Mouse (Mus musculus) megakaryocyte, adult 5-6 weeks (primary cell): ENCODE results near the gene Rimbp3. TPM values are rescaled to one million over a fixed set of nuclear protein-coding genes. Genes with fewer than 3 reads are reported as not detected.
"Not testable (repeated sequence)": the region's sequence is repeated elsewhere in the genome, so short reads cannot be mapped to it uniquely, and the experiment has no call there.

Experiments
- ATAC-seq: 2 replicates; pipeline ENCODE4 v1.8.0; 2016; ENCODE audit warnings: mild to moderate bottlenecking, inconsistent platforms; ENCODE audit not compliant: poor library complexity, severe bottlenecking
- total RNA-seq, 2 experiments: library from RNA; stranded (forward) in 1 of 2; stranded (reverse) in 1 of 2; fragments of 153-499, 151-499 nt in 1 of 2; fragments of 221-1000, 200-1000 nt in 1 of 2; gene quantifications; 2 replicates each; pipeline versions ENCODE4 v1.2.3 to v1.2.4; 2015 to 2017

Rimbp3 gene
- total RNA-seq, 2 experiments from 2014 or later, result 0.04 TPM; not detected in 1

DNA sequence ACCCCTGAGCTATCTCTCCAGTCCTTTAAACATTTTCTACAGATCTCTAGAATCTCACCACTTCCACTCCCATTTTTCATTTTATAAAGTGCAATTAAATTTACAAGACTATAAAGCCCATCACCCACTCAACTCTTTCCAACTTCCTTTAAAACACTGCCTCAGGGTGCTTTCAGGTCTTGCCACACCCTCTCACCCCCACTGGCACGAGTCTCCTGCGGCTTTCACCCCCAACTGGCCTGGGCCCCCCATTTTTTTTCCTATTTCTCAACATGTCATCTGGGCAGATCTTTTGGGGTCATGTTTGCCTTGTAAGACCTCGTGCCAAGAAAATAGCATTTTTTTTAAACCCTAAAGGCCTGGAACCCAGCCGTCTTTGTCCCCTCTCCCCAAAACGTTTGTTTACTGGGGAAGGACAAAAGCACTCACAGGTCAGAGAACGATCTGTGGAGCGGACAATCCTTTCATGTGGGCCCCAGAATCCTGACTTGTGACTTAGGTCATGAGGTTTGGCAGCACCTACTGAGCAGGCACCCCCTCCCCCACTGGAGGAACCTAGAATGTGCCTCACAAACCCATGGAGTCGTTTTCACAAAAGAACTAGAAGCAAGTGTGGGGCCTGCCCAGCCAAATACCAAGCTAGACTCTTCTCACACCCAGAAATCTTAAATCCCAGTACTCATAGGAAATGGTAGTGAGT, 8.7 kb downstream of the Rimbp3 start:
- ATAC-seq, result peak; percentile 52

DNA sequence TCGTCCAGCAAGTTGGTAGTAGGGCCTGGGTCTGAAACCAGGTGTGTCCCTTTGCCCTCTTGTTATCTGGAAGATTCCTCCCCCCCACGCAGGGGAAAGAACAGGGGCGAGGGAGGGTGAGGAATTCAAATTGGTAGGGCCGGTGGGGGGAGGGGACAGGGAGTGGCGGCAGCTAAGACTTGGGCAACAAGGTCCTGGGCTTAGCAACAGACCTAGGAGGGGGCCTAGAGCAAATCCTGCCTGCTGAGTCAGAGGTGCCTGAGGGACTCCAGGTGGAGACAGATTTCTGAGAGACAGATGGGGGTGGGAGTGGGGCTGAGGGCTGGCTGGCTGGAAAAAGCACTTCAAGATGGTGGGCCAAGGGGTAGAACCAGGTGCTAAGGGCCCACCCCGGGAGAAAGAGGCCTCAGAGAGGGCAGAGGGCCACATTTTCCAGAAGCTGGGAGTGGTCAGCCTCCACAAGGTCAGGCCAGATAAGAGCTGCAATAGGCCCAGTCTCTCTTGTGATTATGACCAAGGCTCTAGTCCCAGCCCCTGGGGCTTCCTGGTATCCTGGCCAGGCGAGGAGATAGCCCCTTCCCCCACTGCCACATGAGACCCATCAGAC, 11.8 kb downstream of the Rimbp3 start:
- no peak for ATAC-seq

DNA sequence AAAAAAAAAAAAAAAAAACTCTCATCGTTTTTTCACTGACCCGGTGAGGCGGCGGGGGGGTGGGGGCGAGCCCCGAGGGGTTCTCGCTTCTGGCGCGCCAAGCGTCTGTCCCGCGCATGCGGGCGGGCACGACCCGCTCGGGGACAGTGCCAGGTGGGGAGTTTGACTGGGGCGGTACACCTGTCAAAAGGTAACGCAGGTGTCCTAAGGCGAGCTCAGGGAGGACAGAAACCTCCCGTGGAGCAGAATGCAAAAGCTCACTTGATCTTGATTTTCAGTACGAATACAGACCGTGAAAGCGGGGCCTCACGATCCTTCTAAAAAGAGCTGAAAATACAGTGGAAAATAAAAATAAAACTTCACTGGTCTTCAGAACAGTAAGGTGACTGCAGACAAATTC, 13.8 kb downstream of the Rimbp3 start:
- ATAC-seq, result peak; percentile 99

DNA sequence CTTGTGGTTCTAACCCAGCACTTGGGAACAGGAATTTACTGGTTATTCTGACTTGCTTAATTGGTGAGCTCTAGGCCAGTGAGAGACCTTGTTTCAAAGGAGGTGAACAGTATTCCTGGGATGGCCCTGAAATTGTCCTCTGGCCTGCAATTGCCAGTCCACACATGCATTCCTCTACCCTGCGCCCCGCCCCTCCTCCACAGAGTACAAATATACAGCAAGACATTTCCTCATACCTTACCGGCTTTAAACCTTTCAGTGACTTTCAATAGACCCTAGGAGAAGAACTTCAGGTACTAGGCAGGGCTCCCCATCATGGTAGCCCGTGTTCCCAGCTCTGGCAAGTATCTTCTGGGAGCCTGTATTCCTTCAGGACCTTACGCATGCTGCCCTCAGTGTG, 17.2 kb downstream of the Rimbp3 start:
- ATAC-seq, result no peak

DNA sequence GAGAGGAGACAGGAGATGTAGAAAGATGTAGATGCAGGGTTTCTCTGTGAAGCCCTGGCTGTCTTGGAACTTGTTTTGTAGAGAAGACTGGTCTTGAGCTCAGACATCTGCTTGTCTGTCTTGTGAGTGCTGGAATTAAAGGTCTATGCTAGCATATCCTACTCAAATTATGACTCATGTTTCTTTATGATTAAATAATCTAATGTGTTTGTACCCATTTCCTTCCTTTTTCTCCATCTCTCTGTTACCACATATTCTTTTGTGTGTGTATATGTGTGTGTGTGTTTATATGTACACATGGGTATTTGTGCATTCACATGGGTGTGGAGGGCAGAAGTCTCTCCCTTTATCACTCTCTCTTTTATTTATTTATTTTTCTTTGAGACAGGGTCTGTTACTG, 18.1 kb downstream of the Rimbp3 start:
- ATAC-seq, result no peak

DNA sequence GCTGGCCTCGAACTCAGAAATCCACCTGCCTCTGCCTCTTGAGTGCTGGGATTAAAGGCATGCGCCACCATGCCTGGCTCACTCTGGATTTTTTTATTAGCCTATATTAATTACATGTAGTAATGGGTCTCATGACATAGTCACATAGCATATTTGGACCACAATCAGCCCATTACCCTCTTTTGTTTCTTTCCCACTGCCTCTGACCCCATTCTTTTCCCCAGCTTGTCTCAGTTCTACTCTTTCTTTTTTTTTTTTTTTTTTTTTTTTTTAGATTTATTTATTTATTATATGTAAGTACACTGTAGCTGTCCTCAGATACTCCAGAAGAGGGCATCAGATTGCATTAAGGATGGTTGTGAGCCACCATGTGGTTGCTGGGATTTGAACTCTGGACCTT, 23.1 kb downstream of the Rimbp3 start:
- not testable (repeated sequence) for ATAC-seq

DNA sequence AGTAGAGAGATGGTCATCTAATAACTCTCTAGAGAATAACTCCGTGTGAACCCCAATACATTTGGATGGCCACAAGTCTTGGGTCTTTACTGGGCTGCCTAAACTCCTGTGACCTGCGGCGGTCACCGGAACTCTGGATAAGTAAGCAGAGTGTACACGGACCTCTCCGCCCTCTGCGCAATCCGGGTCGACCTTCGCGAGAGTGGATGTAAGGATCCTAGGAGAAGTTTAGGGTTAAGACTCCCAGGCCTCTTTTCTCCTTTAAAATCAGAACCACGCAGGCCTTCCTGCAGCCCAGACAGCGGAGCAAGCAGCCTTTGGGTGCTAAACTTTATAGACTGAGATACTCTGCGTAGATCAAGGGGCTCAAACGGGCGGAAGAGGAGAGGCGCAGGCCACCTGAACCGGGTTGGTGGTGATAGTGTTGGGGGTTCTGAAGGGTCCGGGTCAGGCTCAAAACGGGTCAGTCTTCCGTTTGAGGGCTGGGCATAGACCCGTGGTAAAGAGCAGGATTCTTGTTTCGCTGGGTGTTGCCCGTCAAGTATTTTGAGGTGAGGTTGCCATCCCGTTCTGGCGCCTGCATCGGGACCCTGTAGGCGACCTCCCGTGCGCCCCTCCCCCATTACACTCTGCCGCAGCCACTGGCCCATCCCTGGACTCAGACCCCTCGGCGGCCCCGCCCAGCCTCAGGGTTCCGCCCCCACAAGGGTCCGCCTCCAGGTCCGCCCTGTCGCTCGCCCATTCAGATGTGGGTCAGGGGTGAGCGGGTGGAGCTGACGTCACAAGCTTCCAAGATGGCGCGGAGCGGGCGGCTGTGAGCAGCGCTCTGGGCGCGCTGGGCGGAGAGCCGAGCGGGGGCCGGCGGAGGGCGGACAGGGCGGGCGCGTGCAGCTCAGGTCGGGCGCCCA, 24.6 kb downstream of the Rimbp3 start, which contains the start of gene Hic2:
Hic2 (plus strand) TSS at position 779 of the 908 bp plus-strand sequence.
- peak; percentile 98 for ATAC-seq

DNA sequence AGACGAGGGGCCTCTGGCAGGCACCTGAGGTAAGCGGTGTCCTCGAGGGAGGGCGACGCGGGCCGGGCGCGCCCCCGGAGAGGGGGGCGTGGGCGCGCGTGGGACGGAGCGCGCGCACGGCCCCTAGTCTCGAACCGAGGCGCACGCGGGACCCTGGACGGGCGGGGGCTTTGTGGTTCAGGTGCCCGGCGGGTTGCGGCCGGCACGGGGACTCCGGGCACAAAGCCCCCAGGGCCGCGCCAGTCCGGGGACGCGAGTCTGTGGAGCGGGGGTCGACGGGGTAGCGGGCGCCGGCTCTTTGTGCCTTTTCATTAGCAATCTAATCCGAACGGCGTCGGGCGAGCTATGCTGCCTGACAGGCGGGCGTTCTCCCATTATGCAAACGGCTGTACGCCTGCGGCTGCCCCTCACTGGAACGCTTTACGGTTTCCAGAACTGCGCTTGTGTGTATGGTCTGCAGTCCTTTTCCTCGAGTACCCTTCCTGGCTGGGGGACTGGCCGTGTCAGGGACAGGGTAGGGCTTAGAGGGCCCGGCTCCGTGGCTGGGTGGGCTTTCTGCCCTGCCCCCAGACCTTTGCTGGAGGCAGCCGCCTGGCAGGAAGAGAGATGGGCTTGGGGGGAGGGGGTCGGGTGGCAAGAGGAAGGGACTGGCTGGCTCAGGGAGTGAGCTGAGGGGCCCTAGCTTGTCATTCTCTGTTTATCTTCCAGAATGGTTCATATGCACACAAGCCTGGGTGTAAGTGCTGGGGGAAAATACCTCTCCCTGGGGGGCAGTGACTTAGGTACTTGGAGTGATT, 25.5 kb downstream of the Rimbp3 start:
- peak; percentile 48 for ATAC-seq

DNA sequence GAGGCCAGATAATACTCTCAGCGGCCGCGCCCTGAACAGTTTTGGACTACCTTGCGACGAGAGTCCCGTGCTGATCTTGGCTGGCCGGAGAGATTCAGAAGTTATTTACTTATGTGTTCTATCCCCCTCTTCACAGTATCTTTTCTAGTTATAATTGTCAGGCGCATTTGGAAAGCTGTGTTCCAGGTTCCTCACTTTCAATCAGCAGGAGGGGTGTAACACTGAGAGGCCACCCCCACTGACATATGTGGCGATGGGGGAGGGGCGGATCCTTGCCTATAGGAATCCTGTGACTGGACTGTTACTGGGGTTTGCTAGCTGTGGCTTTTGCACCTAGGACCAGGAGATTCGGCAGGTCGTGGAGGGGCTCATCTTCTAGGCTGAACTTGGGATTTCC, 26.1 kb downstream of the Rimbp3 start:
- ATAC-seq, result no peak

DNA sequence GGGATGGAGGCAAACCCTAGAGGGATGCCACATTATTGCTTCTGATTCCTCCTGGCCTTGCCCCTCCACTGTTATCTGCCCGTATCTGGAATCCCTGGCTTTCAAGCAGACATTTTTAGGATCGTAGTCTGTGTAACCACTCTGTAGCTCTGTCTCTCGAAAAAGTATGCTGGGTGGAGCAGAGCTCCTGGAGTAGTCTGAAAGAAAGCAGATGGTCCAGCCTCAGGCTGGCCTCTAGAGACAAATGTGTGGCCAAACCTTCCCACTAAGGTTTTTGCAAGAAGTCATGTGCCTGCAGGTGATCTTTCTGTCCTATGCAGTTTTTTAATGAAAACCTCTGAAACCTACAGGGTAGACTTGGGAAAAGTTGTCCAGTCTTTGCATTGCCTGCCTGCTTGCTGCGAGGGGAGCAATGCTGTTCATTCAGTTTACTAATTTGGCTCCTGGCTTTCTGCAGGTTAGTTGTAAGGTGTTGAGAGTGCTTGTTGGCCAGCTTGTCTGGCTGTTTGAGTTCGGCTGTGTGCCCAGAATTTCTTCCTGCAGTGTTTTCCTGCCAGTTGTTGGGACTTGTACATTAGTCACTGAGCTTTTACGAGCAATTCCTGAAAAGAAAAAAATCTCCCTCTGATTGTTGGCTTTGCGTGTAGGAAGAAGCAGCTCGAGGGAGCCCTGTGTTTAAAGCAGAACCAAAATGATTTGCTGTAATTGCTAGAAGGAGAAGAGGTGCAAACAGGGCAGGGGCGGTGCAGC, 26.7 kb downstream of the Rimbp3 start:
- no peak for ATAC-seq

DNA sequence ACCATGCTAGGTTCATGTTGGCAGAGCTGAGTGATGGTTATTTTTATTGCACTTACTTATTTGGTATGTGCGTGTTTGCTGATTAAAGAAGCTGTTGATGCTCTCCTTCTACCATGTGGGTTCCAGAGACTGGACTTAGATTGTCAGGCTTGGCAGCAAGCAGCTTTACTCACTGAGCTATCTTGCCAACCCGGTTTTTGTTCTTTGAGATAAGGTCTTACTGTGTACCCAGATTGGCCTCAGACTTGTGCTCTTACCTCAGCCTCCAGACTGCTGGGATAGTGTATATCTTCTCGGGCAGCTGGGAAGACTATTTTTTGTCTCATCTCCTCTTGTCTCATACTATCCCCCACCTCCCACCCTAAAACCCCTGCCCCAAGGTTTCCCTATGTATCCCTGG, 29.2 kb downstream of the Rimbp3 start:
- ATAC-seq, result no peak

DNA sequence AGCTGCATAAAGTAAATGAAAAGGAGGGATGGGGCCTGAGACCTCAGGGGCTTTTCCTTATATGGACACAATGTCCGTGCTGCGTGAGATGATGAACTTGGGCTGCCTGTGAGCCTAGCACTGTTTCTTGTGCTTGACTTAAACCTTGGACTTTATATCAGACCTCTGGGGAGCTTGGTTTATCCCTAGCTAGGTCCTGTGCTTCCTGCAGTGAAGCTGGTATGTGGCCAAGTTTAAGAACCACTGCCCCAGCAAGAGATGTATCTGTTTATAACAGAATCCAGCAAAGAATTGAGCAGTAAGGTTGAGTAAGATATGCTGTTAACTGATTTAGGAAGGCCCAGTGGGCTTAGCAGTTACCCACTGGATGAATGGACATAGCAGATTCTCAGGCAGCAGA, 31.0 kb downstream of the Rimbp3 start:
- no peak for ATAC-seq

DNA sequence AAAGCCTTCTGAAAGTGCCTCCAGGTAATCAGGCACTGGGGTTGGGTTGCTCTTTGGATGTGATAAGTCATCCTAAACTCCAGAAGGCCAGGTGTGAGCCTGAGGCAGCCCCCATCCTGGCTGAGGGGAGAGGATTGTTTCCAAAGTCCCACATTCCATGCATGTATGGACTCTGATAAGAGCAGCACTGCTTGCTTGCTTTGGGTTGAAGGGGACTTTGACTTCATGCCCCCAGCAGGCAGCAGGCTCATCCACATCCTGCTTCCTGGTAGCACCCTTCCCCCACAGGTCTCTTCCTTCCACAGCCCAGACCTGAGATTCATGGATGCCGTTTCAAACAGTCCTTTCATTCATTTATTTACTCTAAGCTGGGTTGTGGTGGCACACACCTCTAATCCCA, 35.3 kb downstream of the Rimbp3 start:
- no peak for ATAC-seq

DNA sequence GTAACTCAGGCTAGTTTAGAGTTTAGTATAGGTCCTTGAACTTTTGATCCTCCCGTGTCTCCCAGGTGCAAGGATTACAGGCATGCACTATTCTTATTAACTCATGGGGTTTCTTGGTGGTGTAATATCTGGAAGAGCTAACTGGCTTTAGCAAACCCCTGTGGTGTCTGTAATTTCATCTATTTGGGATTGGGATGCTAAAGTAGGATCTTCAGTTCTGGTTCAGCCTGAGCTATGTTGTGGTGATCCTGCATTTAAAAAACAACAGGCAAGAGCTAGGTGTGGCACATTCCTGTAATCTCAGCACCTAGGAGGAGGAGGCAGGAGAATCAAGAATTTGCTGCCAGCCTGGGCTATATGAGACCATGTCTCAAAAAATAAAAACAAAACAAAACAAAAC, 36.6 kb downstream of the Rimbp3 start:
- ATAC-seq, result no peak

DNA sequence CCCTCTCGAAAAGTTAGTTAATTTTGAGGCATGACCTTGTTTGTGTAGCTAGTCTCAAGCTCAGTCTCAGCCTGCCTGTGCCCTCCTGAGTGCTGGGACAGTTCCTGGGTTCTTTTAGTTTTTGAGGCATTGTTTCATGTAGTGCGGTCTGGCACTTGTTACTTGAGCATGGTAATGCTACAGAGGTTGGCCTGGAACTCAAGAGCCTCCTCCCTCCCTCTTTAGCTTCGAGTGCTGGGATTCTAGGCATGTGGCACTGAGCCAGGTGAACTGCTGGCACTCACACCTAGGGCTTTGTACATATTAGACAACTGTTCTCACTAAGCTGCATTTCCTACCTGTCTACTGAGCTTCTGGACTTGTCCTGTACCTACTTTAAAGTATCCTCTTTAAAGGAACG, 39.3 kb downstream of the Rimbp3 start:
- no peak for ATAC-seq

DNA sequence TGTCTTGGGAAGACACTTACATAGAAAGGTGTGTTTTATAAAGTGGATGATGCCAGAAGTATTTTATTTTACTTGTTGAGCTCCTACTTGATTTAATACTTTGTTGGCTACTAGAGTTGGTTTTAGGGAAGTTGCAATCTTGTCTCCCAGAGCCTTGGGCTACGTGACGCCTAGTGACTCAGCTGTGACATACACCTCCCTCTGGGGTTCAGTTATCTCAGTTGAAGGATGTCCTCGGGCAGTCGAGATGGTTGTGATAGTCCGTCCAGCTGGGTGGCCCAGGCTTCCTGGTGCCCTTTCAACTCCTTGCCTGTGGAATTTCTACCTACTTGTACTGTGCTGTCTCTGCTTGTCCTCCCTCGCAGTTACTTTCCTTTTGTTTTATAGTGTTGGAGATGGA, 40.7 kb downstream of the Rimbp3 start:
- ATAC-seq, result peak; percentile 85

DNA sequence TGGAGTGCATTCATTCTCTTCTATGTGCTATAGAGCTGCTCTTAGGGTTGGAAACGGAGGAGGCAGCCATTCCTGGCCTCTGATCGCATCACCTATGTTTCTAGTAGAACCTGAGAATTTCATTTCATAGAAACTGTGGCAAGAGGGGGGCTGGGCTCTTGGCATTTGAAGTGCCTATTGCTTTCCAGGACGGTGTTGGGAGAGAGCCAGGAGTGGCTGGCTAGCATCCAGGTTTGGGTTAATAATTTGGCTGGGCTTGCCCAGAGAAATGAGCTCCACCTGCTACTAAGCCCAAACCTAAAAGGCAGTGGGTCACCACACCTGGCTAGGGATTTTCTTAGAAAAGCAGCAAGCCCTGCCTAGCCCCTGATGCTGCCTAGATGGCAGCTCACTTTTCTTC, 43.1 kb downstream of the Rimbp3 start:
- no peak for ATAC-seq

DNA sequence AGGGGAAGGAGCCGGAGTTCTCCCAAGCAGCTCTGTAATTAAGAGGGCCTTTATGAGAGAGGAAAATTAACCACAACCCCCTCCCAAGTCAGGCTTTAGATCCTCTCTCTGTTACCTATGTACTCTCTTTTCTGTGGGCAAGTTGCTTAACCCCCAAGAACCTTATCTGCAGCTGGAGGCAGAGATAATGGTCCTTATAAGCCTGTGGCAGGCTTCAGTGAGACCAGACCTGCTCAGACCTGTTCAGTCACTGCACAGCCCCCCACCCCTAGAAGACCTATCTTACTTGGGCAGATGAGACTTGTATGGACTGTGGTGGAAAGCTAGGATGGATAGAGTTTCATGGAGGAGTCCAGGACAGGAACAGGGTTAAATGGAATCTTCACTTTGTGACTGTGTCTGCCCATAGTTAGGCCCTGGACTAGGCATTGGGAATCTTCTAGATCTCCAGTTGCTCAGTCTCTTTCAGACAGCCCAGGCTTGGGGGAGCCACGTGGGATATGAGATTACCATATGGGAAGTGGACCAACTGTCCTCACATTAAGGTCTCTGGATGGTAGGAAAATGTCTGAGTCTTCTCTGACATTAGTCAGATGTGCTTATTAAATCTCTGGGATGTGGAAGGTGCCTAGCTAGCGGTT, 43.8 kb downstream of the Rimbp3 start:
- 0 out of 2 replicates have a peak, but pooled peaks have one; percentile 43 for ATAC-seq

DNA sequence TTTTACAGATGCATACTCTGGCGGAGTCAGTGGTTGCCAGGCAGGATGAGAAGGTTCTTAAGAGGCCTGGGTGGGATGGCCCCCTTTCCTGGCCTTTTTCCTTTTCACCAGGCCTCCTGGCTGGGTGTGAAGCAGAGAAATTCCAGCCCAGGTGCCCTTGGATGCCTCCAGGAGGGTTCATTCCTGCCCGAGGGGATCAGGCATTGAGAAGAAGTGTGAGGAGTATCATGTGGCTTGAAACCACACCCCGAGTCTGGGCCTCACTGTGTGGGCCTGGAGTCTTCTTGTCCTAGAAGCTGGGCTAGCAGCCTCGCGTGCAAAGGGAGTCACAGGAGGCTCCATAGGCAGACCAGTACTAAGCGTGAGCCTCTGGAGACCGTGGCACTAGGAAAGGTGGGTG, 44.4 kb downstream of the Rimbp3 start:
- ATAC-seq, result no peak
